Mouse (Mus musculus) CH12.LX (cell line): ENCODE measurements around the gene Cntfr.

ENCODE experiments used
- CTCF ChIP-seq, 2 experiments: IDR thresholded peaks in 1 of 2; conservative IDR thresholded peaks in 1 of 2; 2 replicates each; pipeline ENCODE4 v1.5.1; 2011 to 2012; ENCODE audit warnings: low read depth in 2 of 2, low read length in 2 of 2, improper control_type of control experiment in 1 of 2, inconsistent platforms in 1 of 2, mild to moderate bottlenecking in 1 of 2, moderate library complexity in 1 of 2
- E2F4 ChIP-seq: IDR thresholded peaks from 2 replicates; pipeline ENCODE4 v1.6.1; 2011; ENCODE audit warnings: low read depth, low read length, improper control_type of control experiment; ENCODE audit not compliant: insufficient replicate concordance
- EP300 ChIP-seq: IDR thresholded peaks from 2 replicates; pipeline ENCODE4 v1.6.1; 2011; ENCODE audit warnings: low read length, improper control_type of control experiment

DNA sequence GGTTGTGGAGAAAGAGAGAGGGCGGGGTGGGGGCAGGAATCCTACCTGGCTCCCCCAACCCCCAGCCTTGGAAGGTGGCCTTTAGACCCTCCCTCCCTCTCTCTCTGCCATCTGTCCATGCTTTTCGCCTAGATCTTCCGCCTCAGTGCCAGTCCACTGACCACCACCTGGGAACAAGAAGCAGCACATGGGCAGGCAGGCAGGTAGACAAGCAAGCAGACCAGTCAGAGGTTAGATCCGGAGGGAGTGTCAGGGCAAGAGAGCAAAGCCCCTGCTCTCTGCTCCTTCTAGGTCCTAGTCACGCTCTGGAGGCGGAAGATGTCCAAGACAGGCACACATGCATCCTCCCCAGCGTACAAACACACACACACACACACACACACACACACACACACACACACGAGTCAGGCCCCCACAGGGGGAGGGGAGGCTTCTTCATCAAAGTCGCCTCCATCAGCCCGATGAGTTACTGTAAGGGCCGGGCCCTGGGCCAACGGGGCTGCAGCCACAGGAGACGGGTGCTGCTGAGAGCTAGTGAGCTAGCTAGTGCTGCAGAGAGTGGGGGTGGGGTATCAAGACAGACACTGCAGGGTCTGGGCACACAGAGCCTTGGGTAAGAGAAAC lies 19.8 kb downstream of the Cntfr start:
- TF ChIP-seq CTCF (conservative IDR thresholded peaks at IDR 0.05 in 1 of 2, IDR thresholded peaks at IDR 0.05 in 1 of 2; ENCODE audit: low read depth in 2 of 2, low read length in 2 of 2) (no peak), E2F4 (no peak), EP300 (no peak)
